Mouse (Mus musculus) kidney, postnatal 36 days (tissue): ENCODE measurements at regions not wholly inside any gene's neighbourhood (a gene's known extent, or its start where the extent isn't known, plus 50 kb on each side); places are given as distances from the start of the nearest gene placed in this dataset.

Experiments used
- DNase-seq, 2 experiments: peaks; one replicate each; pipeline ENCODE4 v3.0.0; 2021 to 2022; ENCODE audit warnings: mixed read lengths in 2 of 2

DNA sequence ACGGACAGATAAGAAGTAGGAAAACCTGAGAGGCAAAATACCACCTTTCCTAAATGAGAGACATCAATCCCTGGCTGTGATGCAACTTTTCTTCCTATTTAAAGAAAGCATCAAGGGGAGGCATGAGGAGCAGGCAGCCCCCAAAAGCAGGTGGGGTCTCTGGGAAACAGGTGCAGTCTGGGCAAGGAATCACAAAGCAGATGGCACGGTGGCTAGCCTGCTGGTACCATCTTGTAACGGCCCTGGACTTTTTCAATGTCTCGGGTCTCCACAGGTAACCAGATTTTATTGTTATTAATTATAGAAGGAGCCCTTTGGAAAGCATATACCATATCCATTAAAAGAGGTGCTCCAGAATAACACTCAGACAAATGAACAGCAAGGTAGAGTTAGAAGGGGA, 219.6 kb downstream of the Galc start:
- no peak for DNase-seq

DNA sequence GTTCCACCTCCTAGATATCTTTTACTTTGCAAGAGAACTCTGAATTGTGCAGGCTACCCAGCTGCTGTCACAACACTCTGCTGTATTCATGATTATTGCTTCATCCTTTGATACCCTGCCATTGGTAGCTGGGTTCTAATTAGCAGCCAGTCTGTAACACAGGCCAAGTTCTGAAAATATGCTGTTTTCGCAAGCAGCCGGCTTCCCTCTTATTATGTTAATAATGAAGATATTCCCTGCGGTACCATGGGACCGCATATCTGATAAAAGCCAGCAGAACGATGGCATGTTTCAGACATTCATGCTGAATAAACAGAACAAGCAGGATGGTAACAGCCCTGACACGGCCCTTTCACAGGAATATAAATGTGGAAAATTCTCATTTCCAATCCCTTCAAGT, 235.6 kb downstream of the Galc start:
- DNase-seq: no peak

DNA sequence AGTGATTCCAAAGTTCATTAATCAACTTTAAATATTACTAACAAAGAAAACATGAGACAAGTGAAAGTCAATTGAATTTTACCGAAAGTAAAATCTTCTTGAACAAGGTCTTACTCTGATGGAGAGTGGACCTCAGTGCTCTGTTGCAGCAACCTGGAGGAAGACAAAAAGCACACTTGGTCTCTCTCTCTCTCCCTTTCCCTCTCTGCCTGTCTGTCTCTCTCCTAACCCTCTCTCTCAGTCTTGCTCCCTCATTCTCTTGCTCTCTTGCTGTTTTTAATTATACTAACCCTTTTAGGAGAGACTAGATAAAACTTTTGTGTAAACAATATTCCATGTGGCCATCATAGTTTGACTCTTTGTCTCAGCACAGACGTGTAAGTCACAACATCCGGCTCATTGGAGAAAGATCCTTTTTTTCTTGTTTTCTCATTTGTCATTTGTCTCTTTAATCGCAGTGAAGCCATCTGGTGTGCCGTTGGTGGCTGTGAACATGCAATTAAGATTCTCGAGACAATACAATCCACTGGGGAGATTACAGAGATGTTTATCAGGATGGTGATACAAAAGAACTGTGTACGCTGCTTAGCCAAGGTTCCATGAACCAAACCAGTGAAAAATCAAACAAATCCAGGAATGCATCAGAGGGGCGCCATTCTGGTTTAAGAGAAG, 244.5 kb downstream of the Galc start:
- no peak for DNase-seq

DNA sequence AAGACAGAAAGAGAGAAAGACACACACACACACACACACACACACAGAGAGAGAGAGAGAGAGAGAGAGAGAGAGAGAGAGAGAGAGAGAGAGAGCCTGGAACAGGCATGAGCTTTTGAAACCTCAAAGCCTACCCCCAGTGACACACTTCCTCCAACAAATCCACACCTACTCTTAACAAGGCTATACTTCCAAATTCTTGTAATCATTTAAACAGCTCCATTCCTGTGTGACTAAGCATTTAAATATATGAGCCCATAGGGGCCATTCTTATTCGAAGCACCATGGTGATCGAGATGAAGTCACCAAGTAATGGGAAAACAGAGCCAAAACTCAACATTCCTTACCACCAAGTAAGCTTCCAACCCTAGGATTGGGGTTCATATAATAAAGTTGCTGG, 250.1 kb downstream of the Galc start:
- DNase-seq: no peak

DNA sequence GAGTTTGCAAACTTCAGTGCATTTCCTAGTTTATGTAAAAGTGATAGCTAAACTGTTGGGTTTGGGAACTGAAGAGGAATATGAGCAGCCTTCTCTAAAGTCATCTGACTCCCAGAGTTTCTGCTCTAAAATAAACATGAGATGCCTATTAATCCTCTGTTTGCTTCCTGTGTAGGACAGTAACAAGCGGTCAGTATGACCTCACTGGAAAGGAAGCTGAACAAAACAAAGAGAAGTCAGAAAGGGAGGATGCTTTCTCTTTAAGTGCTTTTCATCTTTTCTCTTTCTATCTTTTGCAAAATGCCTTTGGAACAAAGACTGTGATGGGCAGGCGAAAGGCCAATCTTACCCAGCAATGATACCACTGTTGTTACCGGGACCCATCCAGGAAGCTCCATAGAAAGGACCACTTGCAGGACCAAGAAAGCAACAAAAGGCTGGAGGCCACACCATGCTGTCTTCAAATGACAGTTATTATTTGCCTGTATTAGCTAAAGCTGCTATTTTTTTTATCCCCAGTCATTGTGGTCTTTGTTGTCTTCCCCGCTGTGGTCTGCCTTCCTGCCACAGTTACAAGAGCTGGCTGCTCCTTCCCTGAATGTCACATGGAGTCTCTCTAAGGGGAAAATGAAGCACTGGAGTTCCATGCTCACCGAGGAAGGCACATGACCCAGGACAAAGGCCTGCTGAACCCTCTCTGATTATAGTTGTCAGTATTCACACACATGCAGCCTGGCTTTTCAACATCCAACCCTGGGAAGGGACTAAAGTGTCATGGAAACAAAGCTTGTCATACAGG, 253.4 kb downstream of the Galc start:
- DNase-seq: no peak

- DNase-seq: no peak
Observed at GRCm38 (mm10) chr12:98002217-98002616, 257.0 kb downstream of the Galc start.

DNA sequence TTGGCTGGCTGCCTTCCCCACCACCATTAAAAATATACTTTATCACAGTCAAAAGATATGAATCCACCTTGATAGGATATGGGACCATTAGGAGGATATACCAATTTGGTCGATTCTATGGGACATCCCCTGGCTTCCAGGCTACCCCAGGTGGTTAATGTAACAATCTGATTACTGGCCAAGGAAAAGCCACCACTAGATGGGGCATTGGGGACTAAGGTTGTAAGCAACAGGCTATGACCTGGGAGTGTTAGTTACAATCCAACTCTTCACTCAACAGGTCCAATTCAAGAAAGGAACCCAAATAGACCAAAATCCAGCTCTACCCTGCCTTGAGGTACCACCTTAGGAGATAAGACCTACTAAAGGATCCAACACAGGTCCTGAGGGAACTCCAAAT, 264.4 kb downstream of the Galc start:
- peak in 1 of 2 experiments; percentile 12 for DNase-seq

DNA sequence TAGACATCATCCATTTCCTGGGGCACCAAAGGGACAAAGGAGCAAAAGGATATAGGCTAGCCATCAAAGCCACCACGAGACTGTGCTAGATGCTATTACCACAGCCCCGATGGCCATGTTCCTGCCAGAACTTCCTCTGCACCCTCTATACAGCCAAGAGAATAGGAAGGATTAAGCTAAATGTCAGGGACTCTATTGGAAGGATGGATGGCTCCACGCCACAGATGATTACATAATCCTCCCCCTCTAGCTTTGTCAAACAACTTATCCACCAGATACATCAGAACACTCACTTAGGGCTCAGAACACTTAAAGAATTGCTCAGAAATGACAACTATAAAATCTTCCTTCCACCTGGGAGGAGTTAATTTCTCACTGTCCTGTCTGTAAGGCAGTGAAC, 265.3 kb downstream of the Galc start:
- no peak for DNase-seq

DNA sequence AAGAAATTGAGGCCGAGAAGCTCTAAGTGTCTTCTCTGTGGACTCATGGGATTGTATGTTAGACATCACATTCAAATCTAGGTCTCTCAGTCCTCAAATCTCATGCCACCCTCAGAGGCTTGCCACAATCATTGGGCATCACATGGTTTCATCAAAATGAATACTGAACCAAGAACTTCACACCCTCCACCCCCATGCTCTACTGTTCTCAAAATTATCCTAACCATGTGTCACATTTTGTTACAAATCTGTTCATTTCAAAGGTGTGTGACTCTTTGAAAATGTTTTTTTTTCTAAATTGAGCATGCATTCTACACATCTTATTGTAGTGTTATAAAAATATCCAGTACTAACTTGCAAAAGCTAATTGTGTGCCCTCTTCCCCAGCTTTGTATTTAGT, 275.9 kb downstream of the Galc start:
- DNase-seq: no peak

DNA sequence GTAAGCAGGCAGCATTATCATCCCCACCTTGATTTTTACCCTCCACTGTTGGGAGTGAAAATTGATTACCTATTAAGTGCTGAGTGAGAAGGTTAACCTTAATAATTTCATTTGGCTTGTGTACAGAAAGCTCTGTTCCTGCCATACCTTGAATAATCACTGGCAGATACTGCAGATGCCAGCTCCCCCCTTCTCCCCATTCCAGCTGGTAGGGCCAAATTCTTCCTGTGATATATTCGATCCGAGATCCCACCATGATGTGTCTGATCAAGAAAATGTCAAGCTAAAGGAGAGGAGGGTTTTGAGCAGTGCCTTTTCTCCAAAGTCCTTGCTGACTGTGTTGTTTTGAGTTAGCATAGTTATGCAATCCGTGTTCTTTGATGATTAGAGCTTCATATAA, 280.6 kb downstream of the Galc start:
- DNase-seq: no peak

GRCm38 (mm10) chr12:97978178-97978651, 281.0 kb downstream of the Galc start:
- DNase-seq: no peak

GRCm38 (mm10) chr12:97977633-97978032, 281.6 kb downstream of the Galc start:
- no peak for DNase-seq

DNA sequence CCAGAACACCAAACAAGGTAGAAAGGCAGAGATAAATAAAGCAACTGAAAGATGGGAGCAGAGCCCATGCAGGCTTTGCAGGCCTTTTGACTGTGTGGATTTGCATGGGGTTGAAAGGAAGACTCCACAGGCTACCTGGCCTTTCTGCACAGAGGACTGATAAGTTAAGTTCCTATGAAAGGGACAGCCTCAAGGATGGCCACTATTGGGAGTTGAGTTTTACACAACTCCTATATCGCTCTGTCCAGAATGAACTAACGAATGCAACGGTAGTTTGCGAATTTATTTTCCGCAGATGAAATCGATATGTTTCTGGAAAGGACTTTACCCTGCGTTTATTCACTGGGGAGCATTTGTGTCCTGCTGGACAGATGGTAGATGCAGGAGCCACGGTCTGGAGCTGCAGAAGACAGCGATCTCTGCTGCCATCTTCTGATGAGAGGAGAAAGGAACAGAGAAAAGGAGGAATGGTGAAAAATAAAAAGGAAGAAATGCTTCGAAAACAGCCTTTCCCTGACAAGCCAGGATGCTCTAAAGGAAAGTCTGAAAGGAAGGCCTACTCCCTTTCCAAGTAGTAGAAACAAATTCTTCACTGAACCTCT, 285.2 kb downstream of the Galc start:
- DNase-seq: no peak

DNA sequence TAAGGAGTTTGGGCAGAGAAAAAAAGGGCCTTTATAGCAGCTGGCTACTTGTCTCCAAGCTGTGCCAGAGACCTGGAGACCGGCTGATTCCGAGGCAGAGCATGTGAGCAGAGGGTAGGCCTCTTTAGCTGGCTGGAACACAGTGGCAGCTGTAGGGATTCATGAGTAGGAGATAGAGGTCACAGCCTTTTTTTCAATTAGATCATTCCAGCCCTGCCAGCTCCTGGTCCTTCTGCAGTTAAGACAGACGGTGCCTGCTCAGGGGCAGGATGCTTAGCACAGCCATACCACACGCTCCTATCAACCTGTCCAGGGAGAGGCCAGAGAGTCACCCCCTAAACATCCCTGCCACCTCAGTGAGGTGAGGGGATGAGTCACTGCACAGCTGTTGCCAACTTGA, 302.1 kb downstream of the Galc start:
- DNase-seq: no peak

GRCm38 (mm10) chr12:97953336-97953735, 305.9 kb downstream of the Galc start:
- no peak for DNase-seq

DNA sequence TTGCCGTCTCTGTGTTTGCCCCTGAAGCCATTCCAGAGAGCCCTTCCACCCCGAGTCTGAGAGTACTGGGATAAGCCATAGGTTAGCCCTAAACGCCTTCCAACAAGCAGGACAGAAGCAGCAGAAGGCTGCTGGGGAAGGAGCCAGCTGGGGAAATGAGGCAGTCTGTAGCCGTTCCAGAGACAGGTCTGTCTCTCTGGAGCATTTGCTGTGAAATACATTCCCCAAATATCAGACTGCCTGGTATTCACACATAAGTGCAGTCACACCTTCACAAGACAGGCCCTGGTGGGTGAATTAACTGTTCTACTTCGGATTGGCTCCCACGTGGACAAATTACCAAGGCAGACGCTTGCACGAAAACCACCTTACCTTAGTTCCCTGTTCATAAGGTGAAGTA, 307.1 kb downstream of the Galc start:
- no peak for DNase-seq

- DNase-seq: no peak
Observed at GRCm38 (mm10) chr12:97950072-97950471, 309.2 kb downstream of the Galc start.

DNA sequence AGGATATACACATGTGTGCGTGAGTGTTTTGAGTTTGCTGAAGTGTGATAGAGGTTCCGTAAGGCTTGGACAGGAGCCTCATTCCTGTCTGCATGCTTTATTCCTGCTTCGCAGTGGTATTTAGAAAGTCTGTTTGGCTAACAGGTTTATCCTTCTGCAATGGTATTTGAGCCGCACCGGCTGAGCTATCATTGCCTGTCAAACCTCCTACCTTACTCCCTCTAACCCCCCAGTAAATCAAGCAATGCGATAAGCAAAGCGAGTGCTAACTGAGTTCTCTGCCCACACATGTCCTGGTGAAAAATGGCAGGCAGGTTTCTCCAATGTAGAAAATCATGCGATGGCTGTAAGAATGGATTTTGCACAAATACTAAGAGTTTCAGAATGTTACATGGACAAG, 311.8 kb downstream of the Galc start:
- DNase-seq: no peak

- no peak for DNase-seq
Observed at GRCm38 (mm10) chr12:97938361-97938760, 320.9 kb downstream of the Galc start.

DNA sequence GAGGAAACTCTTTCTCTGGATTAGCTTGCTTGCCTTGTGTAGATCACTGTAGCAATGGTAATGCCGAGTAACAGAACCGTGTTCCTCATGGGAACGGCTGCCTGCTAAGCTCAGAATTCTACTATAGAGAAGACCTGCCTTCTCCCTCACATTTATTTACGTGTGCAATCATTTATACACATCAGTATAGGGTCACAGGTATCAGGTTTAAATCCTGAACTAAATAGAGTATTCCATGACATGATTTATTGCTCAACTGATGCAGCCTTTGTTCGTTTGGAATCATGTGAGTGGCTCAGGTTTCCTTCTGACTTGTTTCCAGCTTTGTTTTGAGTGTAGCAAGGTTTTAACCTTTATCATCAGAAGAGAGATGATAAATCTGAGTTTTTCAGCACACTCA, 329.4 kb downstream of the Galc start:
- no peak for DNase-seq

DNA sequence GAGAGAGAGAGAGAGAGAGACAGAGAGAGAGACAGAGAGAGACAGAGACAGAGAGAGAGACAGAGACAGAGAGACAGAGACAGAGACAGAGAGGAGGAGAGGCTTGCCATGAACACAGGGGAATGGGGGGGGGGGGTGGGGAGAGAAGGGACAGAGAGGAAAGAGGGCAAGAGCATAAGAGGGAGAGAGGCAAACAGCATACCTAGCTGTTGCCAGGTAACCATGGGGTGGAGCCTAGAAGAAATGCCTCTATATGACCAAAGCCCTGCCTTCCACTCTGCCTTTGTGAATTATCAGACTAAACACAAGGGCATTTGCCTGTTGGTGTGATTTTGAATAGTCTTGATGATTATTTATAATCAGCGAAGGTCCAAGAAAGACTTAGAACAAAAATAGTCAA, 332.2 kb downstream of the Galc start:
- DNase-seq: no peak

- no peak for DNase-seq
Observed at GRCm38 (mm10) chr12:97921349-97922264, 337.7 kb downstream of the Galc start.

DNA sequence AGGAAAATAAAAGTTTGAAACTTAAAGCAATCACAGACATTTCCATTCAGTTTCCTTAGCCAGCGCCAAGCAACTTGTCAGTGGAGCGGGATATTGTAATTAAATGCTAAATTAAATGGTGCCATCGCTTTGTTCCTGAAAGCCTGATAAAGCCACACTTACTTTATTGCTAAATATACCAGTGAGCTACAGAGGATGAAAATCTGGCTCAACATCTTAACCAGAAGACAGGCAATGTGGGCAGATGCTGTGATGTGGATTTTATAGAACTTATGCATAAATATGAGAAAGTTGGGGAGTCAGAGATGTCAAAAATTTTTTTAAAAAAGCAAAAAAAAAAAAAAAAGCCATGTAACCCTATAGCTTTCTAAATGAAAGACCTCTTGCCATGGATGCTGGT, 340.8 kb downstream of the Galc start:
- DNase-seq: no peak
